Mouse (Mus musculus) urinary bladder, postnatal 36 days (tissue): ENCODE measurements around the gene Cnn2.
"Not testable (repeated sequence)": the region's sequence is repeated elsewhere in the genome, so short reads cannot be mapped to it uniquely, and the experiment has no call there.

Source experiments
- DNase-seq, 2 experiments: peaks; one replicate each; pipeline ENCODE4 v3.0.0; 2022; ENCODE audit warnings: low spot score in 2 of 2, mixed read lengths in 1 of 2

Gene Cnn2

GRCm38 (mm10) chr10:79988506-79989271 lies at the start of gene Cnn2:
Gene Cnn2 (plus strand): TSS chr10:79988584.
- DNase-seq, result peak in 1 of 2 experiments; percentile 62

GRCm38 (mm10) chr10:79940749-79941148 lies 47.6 kb upstream of the Cnn2 start:
- DNase-seq, result no peak

- DNase-seq, result no peak
Measured at GRCm38 (mm10) chr10:79942988-79943387, 45.4 kb upstream of the Cnn2 start.

- DNase-seq, result no peak
Measured at GRCm38 (mm10) chr10:79943471-79943901, 44.9 kb upstream of the Cnn2 start.

- peak; percentile 44 to 46 for DNase-seq
Measured at GRCm38 (mm10) chr10:79945507-79946234, 42.7 kb upstream of the Cnn2 start.

GRCm38 (mm10) chr10:79946752-79947322 lies 41.5 kb upstream of the Cnn2 start:
- no peak for DNase-seq

GRCm38 (mm10) chr10:79947502-79947901 lies 40.9 kb upstream of the Cnn2 start:
- DNase-seq, result no peak

GRCm38 (mm10) chr10:79949873-79950272 lies 38.5 kb upstream of the Cnn2 start:
- DNase-seq, result no peak

GRCm38 (mm10) chr10:79950661-79951060 lies 37.7 kb upstream of the Cnn2 start:
- DNase-seq, result no peak

GRCm38 (mm10) chr10:79953946-79954345 lies 34.4 kb upstream of the Cnn2 start:
- DNase-seq, result no peak

GRCm38 (mm10) chr10:79955691-79956090 lies 32.7 kb upstream of the Cnn2 start:
- no peak for DNase-seq

GRCm38 (mm10) chr10:79956643-79957154 lies 31.7 kb upstream of the Cnn2 start:
- DNase-seq, result no peak

GRCm38 (mm10) chr10:79958140-79958816 lies 30.1 kb upstream of the Cnn2 start:
- peak; percentile 73 to 85 for DNase-seq

GRCm38 (mm10) chr10:79959412-79959811 lies 29.0 kb upstream of the Cnn2 start:
- not testable (repeated sequence) for DNase-seq

GRCm38 (mm10) chr10:79959847-79960601 lies 28.4 kb upstream of the Cnn2 start, which contains the start of gene Wdr18:
Gene Wdr18 (plus strand): TSS chr10:79960152.
- DNase-seq, result peak; percentile 99 to 100

GRCm38 (mm10) chr10:79960671-79961294 lies 27.6 kb upstream of the Cnn2 start:
- no peak for DNase-seq

GRCm38 (mm10) chr10:79964727-79965126 lies 23.7 kb upstream of the Cnn2 start:
- DNase-seq, result no peak

GRCm38 (mm10) chr10:79965325-79965724 lies 23.1 kb upstream of the Cnn2 start:
- no peak for DNase-seq

GRCm38 (mm10) chr10:79966886-79967400 lies 21.4 kb upstream of the Cnn2 start:
- DNase-seq, result no peak

GRCm38 (mm10) chr10:79968181-79968580 lies 20.2 kb upstream of the Cnn2 start:
- no peak for DNase-seq
